Mouse (Mus musculus): ENCODE results near the gene Pik3ap1.
"Not testable (repeated sequence)": the region's sequence is repeated elsewhere in the genome, so short reads cannot be mapped to it uniquely, and the experiment has no call there.

Gene Pik3ap1

GRCm38 (mm10) chr19:41332228-41332627 lies 52.7 kb downstream of the Pik3ap1 start:
- no peak for DNase-seq (ENCODE audit: low spot score)

- no peak for DNase-seq (ENCODE audit: low spot score)
Measured at GRCm38 (mm10) chr19:41330401-41330800, 54.5 kb downstream of the Pik3ap1 start.

DNA sequence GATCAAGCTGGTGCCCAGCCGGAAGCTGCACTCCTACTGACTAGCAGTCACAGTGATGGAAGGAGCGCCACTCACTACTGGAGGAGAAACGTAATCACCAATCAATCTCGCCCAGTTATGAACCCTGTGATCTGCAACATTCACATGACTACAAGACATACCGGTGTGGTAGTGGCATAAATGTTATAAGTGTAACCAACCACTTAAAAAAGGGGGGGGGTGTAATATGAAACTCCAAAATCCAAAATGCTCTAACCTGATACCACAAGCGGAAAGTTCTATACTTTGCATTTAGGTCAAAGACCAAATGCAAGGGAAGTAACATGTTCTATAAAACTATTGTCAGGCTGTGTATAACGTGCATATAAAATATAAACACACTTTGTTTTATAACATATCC lies 54.9 kb downstream of the Pik3ap1 start:
- DNase-seq (ENCODE audit: low spot score), result no peak

DNA sequence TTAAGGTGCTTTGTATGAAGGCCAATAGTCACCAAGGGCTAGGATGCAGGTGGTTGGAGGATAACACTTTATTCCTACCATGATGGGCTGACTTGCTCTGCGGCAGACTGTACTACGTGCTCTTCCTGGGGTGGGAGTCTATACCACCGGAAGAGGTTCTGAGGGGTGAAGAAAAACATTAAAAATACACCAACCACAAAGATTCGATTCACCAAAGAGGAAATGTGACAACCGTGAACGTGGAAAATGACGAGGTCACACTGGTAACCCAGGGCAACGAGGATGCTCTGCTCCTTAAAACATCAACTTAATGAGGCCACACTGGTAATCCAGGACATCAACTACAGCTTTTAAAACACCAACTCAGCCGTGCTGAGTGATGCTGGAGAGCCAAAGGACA lies 56.2 kb downstream of the Pik3ap1 start:
- no peak for DNase-seq (ENCODE audit: low spot score)

DNA sequence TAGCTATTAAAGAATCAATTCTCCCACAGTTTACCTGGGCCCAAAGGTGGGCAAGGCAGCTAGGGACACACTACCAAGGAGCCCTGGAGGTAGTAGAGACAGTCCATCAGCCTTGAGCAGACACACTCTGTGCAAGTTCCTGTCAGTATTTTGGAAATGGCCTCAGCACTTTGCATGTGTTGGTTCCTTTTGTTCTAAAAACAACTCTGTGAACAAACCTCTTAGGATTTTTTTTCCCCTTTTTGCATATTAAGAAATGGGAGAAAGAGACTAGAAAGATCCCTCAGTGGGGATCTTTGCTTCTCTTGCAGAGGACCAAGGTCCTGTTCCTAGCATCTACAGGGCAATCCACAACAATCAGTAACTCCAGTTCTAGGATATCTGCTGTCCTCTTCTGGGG lies 61.1 kb downstream of the Pik3ap1 start:
- DNase-seq (ENCODE audit: low spot score), result no peak

- DNase-seq (ENCODE audit: low spot score), result no peak
Measured at GRCm38 (mm10) chr19:41323125-41323524, 61.8 kb downstream of the Pik3ap1 start.

DNA sequence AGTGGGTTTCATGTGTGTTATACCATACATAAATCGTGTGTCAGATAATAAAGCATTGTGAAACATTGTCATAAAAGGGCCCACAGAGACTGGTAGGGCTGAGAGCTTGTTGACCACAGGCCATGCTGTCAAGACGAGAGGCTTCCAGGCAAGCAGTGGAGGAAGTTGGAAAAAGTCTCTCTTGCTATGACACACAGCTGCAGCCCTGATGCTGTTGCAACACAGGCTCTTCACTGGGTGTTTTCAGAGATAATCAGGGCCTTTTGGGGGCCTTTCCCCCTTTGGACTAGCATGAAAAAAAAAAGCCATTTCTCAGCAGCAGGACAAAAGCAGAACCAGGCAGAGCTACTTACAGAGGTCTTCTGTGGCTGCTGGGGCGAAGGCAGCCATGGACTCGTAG lies 63.8 kb downstream of the Pik3ap1 start:
- DNase-seq (ENCODE audit: low spot score), result no peak

DNA sequence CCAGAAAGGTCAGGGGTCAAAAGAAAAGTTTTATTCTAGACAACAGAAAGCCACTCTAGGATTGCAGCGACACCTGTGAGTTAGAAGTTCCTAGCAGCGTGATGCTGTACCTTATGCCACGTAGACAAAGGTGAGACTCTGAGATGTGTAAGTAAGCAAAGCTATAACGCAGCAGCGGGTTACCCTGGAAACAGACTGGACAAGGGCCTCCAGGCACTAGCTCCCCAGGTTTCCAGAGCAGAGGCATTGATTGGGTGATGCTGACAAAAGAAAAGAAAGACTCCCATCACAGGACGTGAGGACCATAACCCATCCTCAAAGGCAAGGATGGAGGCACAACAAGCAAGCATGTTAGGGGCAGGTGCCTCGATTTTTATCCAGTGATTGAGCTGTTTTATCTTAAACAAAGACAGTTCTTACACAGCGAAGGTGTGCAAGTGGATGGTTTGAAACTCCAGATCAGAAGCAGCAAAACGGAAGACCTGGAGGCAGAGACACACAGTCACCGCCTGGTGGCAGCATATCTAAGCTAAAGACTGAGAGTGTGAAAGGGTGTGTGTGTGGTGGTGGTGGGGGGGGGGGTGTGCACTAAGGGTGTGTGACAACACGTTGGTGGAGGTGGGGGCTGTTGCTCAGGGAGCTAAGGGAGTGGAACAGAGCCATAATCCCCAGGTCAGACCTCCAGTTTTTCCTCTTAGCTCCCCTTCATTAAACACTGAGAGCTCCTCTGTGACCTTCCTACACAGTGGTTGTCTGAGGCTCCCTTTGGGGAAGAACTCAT lies 67.4 kb downstream of the Pik3ap1 start:
- peak; percentile 14 for DNase-seq (ENCODE audit: low spot score)

DNA sequence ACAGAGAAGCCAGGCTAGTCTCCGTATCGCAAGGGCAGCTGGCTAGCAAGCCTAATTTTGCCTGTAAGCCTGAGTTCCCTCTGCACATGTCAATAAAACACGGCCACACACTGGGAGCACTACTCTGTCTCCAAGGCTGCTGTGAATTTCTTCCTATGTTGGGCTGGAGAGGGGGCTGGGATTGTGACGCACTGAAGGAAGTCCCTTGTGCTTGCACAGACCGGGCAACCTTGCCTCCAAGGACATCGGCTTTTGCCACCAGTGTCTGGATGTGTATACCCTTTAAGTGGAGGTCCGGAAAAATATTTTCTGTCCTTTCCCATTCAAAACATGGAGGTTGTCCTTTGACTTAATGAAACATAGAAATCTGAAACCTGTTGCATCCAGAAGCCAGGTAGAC lies 70.2 kb downstream of the Pik3ap1 start:
- no peak for DNase-seq (ENCODE audit: low spot score)

DNA sequence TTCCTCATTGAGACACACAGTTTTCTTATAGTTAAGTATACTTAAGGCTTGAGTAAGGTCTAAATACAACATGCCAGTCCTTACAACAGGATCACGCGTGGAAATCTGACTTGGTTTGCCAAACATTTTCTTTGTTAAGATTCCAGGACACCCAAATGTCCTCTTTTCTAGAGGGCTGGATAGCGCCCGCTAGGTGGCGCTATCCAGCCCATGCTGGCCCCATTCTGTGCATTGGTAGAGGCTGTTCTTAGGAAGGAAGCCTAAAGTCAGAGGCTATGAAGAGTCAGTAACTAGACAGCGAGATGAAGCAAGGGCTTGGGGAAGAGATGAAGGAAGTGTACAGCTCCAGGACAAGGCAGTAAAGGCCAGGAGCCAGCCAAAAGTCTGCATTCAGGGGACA lies 71.2 kb downstream of the Pik3ap1 start:
- DNase-seq (ENCODE audit: low spot score), result no peak

DNA sequence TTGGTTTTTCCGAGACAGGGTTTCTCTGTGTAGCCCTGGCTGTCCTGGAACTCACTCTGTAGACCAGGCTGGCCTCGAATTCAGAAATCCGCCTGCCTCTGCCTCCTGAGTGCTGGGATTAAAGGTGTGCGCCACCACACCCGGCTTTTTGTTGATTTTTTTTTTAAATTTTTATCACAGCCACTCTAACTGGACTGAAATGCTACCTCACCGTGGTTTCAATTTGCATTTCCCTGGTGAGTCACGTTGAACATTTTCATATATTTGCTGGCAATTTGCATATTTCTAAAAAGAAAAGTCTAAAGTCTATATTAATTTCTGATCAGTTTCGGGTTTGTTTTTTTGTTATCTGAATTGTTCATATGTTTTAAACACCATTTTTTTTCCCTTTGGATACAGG lies 72.3 kb downstream of the Pik3ap1 start:
- DNase-seq (ENCODE audit: low spot score), result not testable (repeated sequence)

DNA sequence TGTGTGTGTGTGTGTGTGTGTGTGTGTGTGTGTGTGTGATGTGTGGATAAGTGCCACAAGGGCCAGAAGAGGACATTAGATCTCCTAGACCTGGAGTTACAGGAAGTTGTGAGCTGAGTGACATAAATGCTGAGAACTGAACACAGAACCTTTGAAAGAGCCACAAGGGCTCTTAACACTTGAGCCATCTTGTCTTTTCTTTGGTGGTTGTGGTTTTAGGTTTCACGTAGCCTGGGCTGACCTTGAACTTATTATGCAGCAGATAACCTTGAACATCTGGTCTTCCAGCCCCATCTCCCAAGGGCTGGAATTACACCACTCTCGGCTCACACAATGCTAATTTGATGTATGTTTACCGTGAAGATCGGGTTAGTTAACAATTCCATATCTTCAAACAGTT lies 72.9 kb downstream of the Pik3ap1 start:
- no peak for DNase-seq (ENCODE audit: low spot score)

DNA sequence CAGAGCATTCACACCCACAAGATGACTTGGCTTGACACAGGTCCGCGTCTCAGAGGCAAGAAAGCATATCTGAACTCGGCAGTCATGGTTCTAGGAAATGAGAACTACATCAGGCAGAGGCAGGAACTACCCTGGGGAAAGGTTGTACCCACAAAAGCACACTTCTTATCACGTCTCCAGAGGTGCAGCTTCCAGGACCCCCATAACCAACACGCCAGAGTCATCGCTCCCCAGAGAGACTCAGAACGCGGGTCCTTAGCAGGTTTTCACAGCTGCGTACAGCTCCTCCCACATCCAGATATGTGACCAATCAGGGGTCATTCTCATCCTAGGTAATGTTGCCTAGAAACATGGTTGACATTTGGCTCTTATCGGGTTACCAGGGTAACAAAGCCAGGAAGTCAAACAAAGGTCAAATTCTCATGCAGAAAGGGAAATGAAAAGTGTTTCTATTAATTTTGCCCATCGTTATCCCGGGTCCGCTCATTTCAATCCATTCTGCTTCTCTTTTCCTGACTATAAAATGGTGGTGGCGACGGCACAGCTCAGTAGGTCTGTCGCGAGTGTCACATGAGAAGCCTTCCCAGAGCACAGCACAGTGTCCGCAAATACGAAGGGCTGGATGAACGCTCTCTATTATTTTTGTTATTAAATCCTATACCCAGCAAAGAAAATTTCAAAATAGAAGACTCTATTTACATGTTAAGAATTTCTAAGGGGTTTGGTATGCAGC lies 73.8 kb downstream of the Pik3ap1 start:
- DNase-seq (ENCODE audit: low spot score), result peak; percentile 7

GRCm38 (mm10) chr19:41303933-41304332 lies 81.0 kb downstream of the Pik3ap1 start:
- no peak for DNase-seq (ENCODE audit: low spot score)

DNA sequence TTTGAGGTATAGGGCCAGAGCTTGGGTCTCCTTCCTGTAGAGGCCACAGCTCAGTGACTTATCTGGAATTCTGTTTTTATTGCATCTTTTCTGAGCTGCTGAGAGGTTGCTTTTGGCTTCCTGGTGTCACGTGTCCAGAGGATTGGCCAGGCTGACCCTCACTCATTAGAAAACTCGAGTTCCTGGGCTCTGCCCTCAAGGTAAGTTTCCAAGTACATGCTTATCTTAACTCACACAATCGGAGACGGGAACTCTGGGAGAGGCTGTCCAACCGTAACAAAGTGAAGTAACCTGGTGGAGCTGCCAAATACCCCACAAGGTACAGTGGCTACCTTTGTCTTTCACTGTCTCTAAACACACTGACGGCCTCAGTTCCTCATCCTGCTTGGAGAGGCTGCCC lies 81.5 kb downstream of the Pik3ap1 start:
- no peak for DNase-seq (ENCODE audit: low spot score)

- no peak for DNase-seq (ENCODE audit: low spot score)
Measured at GRCm38 (mm10) chr19:41301856-41302255, 83.0 kb downstream of the Pik3ap1 start.

- no peak for DNase-seq (ENCODE audit: low spot score)
Measured at GRCm38 (mm10) chr19:41299446-41299845, 85.5 kb downstream of the Pik3ap1 start.

DNA sequence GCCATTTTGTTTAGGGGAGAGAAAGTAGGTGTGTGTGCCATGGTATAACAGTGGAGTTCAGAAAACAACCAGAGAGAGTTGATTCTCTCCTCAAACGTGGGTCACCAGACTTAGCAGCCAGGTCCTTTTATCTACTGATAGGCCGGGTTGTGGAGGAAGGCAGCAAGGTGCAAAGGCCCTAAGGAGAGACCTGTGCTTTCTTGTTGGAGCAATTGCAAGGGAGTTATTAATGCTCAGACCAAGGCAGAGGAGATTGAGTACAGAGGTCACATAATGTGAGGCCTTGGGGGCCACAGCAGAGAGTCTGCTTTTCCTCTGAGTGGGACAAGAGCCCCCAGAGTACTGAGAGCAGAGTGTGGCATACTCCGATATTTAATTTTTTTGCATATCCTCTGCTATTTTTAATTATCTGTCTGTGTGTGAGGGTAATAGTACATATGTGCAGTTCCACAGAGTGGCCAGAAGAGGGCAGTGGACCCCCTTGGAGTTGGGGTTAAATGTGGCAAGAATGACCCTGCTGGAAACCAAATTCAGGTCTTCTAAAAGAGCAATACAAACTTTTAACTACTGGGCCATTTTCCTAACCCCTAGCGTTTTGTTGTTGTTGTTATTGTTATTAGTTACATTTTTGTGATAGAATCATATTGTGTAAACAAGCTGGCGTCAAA lies 93.8 kb downstream of the Pik3ap1 start:
- DNase-seq (ENCODE audit: low spot score), result no peak

DNA sequence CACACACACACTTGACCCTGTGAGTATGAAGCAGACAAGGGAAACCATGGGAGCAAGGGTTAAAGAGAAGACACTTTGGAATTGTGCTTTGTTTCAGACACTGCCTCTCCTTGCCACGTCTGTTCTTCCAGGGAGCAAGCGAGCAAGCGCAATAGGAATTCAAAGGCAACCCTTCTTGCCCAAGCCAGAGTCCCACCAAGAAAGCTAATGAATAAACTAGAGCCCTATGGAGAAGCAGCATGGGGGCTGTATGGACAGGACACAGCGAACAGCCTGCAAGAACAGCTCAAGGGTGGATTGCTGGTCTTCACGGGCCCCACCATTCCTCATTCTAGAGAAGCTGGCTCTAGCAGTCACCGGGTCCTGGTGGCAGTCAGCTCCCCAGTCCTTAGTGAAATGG lies 96.3 kb downstream of the Pik3ap1 start:
- DNase-seq (ENCODE audit: low spot score), result no peak

DNA sequence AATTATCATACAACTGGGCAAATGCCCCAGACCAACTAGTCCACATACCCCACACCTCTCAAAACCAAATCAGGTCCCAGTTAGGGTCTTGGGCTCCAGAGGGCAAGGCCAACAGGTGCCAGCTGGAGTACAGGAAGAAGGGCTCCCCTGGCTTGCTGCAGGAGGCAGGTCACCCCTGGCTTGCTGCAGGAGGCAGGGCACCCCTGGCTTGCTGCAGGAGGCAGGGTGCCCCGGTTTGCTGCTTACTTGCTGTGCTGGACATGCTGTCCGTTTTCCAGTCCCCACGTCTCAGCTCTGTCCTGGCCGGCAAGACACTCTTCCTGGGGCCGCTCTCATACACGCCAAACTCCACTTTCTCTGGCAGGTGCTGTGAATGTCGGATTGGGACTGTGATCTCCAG lies 97.7 kb downstream of the Pik3ap1 start:
- no peak for DNase-seq (ENCODE audit: low spot score)

DNA sequence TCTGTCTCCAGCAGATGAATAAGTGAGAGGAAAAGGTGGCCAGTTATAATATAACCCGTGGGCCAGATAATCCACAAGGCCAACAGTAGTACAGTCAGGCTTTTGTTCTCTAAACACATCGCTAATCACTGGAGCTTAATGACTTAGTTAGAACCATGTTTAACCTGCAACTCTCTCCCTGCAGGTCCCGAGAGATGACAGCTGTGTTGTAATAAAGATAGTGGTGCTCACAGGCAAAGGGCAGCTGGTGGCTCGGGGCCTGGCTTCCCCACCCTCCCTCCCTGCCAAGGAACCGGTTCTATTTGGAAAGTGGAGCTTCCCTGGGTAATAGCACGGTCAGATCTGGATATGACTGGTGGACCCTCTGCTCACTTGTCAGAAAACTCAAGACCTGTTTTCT lies 100.4 kb downstream of the Pik3ap1 start:
- DNase-seq (ENCODE audit: low spot score), result no peak

- DNase-seq (ENCODE audit: low spot score), result no peak
Measured at GRCm38 (mm10) chr19:41282718-41283117, 102.2 kb downstream of the Pik3ap1 start.

- no peak for DNase-seq (ENCODE audit: low spot score)
Measured at GRCm38 (mm10) chr19:41282216-41282615, 102.7 kb downstream of the Pik3ap1 start.

Data from MN1 (cell line).